Mouse (Mus musculus): Measurements from ENCODE around the gene Sync.
A peak's percentile ranks its signal among the peaks of the same experiment; 100 is the strongest.

The Sync gene

DNA sequence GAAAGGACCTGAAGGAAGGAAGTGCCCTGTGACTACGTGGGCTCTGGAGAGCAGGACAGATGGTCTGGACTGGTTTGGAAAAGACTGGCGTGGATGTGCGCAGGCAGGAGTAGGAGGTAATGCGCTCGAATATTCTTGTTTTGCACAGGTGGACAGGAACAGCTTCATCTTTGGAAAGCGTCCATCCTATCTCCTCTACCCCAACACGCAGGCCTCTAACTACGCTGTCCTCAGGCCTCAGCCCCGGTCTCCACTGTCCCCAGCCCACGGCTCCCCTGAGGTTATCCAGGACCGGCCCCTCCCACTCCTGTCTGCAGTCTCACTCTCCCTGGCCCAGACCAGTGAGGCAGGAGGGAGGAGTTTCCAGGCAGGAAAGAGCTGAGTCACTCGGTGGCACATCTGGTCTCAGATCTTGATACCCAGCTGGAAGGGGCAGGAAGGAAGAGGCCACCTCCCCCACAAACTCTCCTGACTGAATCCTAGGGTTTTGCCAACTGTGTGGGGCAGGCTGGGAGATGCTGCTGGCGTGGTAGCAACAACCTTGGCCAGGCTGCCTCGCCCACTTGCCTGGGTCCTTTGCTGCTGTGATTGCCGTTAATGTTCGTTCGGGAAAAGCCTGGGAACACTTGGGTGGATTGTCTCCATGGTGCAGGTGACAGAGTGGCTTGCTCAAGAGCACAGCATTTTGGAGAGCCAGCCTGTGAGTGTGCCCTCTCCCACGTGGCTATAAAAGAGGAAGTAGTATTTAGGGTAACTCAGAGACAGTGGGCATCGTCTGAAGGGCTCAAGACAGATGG lies 24.0 kb upstream of the Sync start:
- peak in 1 of 2 experiments; percentile 58 for DNase-seq (ENCODE audit: low spot score in 2 of 2)

- no peak for DNase-seq (ENCODE audit: low spot score in 2 of 2)
These were observed 21.2 kb upstream of the Sync start for GRCm38 (mm10) chr4:129266191-129266590.

GRCm38 (mm10) chr4:129266821-129267220 lies 20.6 kb upstream of the Sync start:
- DNase-seq (ENCODE audit: low spot score in 2 of 2) = no peak

- no peak for DNase-seq (ENCODE audit: low spot score in 2 of 2)
These were observed 18.7 kb upstream of the Sync start for GRCm38 (mm10) chr4:129268698-129269097.

- DNase-seq (ENCODE audit: low spot score in 2 of 2) = no peak
These were observed 15.2 kb upstream of the Sync start for GRCm38 (mm10) chr4:129271991-129272755.

DNA sequence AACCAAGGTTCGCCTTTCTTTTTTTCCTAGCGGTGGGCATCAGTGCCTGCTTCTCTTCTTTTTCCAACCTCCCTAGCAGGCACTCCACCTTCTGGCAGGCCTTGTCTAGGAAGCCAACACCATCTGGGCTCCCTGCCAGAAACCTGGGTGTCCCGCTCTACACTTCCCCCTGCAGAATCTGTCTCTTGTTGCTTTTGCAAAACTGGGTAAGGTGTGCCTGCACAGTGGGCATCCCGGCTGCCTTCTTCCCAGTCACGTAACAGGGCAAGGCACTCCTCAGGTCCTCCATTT lies 14.7 kb upstream of the Sync start:
- no peak for DNase-seq (ENCODE audit: low spot score in 2 of 2)

GRCm38 (mm10) chr4:129276453-129276865 lies 11.0 kb upstream of the Sync start:
- peak; percentile 93 to 97 for DNase-seq (ENCODE audit: low spot score in 2 of 2)

DNA sequence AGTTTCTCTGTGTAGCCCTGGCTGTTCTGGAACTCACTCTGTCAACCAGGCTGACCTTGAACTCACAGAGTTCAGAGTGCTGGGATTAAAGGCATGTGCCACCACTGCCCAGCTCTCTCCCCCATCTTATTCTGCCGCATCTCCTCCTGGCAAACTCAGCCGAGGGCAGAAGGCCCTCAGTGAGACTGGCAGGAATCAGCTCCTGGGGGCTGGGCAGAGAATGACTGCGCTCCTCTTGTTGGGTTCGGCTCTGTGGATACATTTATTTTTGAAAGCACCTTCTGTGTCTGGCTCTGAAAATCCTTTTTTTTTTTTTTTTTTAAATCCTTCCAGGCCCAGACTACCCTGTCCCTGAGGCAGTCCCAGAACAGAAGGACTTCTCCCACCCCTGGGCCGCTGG lies 4.6 kb upstream of the Sync start:
- DNase-seq (ENCODE audit: low spot score in 2 of 2) = no peak

- DNase-seq (ENCODE audit: low spot score in 2 of 2) = no peak
These were observed 4.2 kb upstream of the Sync start for GRCm38 (mm10) chr4:129283226-129283625.

DNA sequence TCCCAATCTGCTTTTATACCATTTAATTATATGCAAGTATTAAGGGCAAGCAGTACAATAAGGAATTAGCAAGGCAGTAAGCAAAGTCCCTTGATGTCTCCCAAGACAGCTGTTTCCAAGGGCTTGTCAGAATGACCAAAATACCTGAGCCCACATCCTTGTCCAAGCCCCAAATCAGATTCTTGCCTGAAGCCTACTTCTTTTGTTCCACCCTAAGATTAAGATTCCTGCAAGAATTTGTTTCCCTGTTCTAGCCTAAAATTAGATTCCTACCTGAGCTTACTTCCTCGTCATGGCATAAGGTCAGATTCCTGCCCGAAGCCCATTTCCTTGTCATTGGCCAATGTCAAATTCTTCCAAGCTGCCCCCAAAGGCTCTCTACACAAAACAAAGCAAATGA lies 2.7 kb upstream of the Sync start:
- no peak for DNase-seq (ENCODE audit: low spot score in 2 of 2)

DNA sequence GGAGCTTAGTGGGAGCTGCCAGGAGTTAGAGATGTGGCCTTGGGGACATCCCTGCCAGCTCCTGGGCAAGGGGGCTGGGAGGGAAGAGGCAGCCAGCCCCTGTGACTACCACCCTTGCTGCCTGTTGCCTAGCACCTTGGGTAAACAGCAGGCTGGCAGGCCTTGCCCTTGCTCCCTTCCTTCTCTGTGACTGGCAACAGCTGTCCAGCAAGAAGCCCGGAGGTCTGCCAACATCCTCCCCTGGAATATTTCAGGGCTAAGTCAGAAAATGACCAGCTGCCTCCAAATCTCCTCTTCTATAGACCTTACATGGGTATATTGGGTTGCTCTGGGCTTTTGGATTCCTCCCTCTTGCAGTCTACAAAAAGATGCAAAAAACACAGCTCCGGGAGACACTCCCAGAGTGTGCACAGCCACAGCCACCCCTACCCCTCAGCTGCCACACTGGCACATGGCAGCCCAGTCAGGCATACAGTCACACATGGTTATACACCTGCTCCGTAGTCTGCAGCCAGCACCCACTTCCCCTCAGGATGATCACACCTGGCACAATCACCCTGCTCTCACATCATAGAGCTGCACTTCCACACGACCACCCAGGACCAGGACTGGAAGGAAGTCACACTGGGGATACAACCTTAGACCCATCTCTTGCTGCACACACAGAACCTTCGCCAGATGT lies 1.3 kb upstream of the Sync start:
- no peak for DNase-seq (ENCODE audit: low spot score in 2 of 2)

DNA sequence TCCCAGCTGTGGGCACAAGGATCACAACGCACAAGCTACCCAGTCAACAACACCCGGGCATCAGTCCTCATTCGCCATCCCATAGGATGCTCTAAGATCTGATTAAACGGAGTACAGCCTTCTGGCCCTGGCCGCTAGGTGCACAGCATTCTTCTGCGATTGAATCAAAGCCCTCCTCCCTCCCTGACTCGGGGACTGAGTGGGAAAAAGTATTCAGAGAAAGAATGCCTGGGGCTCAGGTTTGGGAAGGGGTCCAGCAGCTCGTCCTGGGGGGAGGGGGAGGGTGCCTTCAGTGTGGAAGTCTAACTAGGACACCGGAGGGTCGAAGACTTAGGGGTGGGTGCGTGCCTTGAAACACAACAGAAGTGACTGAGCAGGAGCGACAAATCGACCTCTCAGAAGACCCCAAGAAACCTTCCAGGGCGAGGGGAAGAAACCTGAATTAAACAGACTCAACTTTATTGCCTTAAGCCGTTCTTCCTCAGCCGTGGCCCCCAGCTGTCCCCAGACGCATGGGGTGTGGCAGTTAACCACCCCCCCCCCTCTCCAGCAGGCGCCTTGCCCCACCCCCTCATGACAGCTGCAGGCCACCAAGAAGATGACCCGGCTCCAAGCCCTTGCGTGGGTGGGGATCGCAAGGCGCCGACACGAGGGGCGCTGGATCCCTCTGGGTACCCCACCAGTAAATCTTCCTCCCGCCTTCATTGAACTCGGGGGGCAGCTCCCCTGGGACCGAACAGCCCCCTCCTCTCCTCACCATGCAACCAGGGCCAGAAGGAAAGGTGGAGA lies 540 bp upstream of the Sync start:
- DNase-seq (ENCODE audit: low spot score in 2 of 2) = no peak

GRCm38 (mm10) chr4:129288067-129288466 lies 650 bp downstream of the Sync start:
- DNase-seq (ENCODE audit: low spot score in 2 of 2) = no peak

GRCm38 (mm10) chr4:129289671-129290070 lies 2.3 kb downstream of the Sync start:
- no peak for DNase-seq (ENCODE audit: low spot score in 2 of 2)

GRCm38 (mm10) chr4:129292831-129293230 lies 5.4 kb downstream of the Sync start:
- no peak for DNase-seq (ENCODE audit: low spot score in 2 of 2)

GRCm38 (mm10) chr4:129293702-129294101 lies 6.3 kb downstream of the Sync start:
- DNase-seq (ENCODE audit: low spot score in 2 of 2) = no peak

- DNase-seq (ENCODE audit: low spot score in 2 of 2) = no peak
These were observed 7.8 kb downstream of the Sync start for GRCm38 (mm10) chr4:129295188-129295587.

GRCm38 (mm10) chr4:129296066-129296465 lies 8.6 kb downstream of the Sync start:
- DNase-seq (ENCODE audit: low spot score in 2 of 2) = no peak

DNA sequence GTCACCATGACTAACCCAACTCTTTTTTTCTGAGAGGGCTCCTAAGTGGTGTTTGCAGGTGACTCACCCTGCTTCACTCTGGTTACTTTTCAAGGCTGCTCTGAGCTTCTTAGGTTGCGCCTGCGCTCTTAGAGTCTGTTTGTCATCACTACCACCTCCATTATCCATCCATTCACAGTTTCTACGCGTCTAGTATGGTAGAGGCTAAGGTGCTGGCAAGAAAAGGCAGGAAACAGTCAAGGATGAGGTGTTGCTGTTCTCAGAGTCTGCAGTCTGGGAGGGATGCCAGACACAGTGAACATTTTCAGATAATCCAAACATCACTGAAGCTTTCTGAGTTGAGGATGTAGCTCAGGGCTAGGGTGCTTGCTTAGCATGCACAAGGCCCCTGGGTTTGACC lies 10.3 kb downstream of the Sync start:
- no peak for DNase-seq (ENCODE audit: low spot score in 2 of 2)

- no peak for DNase-seq (ENCODE audit: low spot score in 2 of 2)
These were observed 11.7 kb downstream of the Sync start for GRCm38 (mm10) chr4:129299121-129299520.

- DNase-seq (ENCODE audit: low spot score in 2 of 2) = no peak
These were observed 16.0 kb downstream of the Sync start for GRCm38 (mm10) chr4:129303401-129303800.

- DNase-seq (ENCODE audit: low spot score in 2 of 2) = no peak
These were observed 16.4 kb downstream of the Sync start for GRCm38 (mm10) chr4:129303816-129304215.

All from spleen, postnatal 10 days (tissue).